Mouse (Mus musculus) lung, postnatal 0 days (tissue): Measurements from ENCODE around the gene Ddr2.

Experiments
- CTCF ChIP-seq: IDR thresholded peaks from 2 replicates; pipeline ENCODE4 v1.5.1; 2016; ENCODE audit warnings: antibody characterized with exemption, mild to moderate bottlenecking
- EP300 ChIP-seq: IDR thresholded peaks from 2 replicates; pipeline ENCODE4 v1.6.1; 2016; ENCODE audit warnings: antibody characterized with exemption, mild to moderate bottlenecking, control low read depth

DNA sequence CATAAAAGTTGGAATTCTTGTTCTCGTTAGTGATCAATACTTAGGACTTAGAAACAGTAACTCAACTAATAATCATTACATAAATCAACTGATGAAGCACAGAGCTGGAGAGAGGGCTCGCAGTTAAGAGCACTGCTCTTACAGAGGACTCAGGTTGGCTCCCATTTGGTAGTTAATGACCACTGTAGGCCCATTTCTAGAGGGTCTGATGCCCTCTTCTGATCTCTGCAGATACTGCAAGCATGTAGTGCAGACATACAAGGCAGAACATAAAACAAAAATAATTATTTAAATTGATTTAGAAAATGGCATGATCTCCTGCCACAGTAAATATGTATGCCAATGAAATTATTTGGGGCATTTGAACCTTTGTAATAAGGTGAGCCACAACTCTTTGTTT is 49.1 kb upstream of the Ddr2 start:
- TF ChIP-seq CTCF (no peak; the same call in 1 of the 2 replicates), EP300 (no peak)
